Mouse (Mus musculus): ENCODE results near the gene Rhbdf2.

The Rhbdf2 gene

GRCm38 (mm10) chr11:116589020-116589531 lies 37.7 kb downstream of the Rhbdf2 start:
- DNase-seq (ENCODE audit: low spot score in 2 of 2), result no peak

GRCm38 (mm10) chr11:116586801-116587631 lies 39.8 kb downstream of the Rhbdf2 start:
- peak; percentile 38 to 76 for DNase-seq (ENCODE audit: low spot score in 2 of 2)

- DNase-seq (ENCODE audit: low spot score in 2 of 2), result no peak
Observed at GRCm38 (mm10) chr11:116586310-116586709, 40.5 kb downstream of the Rhbdf2 start, which contains the start of gene Aanat. Gene Aanat, plus strand, starts transcription at chr11:116586432.

- no peak for DNase-seq (ENCODE audit: low spot score in 2 of 2)
Observed at GRCm38 (mm10) chr11:116585682-116586081, 41.1 kb downstream of the Rhbdf2 start.

GRCm38 (mm10) chr11:116581376-116581814 lies 45.4 kb downstream of the Rhbdf2 start, which contains the start of gene Ube2o:
Gene Ube2o, minus strand, starts transcription at chr11:116581447.
- DNase-seq (ENCODE audit: low spot score in 2 of 2), result peak; percentile 82 to 91

- peak; percentile 31 to 52 for DNase-seq (ENCODE audit: low spot score in 2 of 2)
Observed at GRCm38 (mm10) chr11:116580711-116581375, 46.0 kb downstream of the Rhbdf2 start.

GRCm38 (mm10) chr11:116580031-116580652 lies 46.7 kb downstream of the Rhbdf2 start:
- DNase-seq (ENCODE audit: low spot score in 2 of 2), result no peak

- no peak for DNase-seq (ENCODE audit: low spot score in 2 of 2)
Observed at GRCm38 (mm10) chr11:116579280-116579679, 47.5 kb downstream of the Rhbdf2 start.

GRCm38 (mm10) chr11:116575396-116575795 lies 51.4 kb downstream of the Rhbdf2 start:
- DNase-seq (ENCODE audit: low spot score in 2 of 2), result no peak

- no peak for DNase-seq (ENCODE audit: low spot score in 2 of 2)
Observed at GRCm38 (mm10) chr11:116574982-116575381, 51.8 kb downstream of the Rhbdf2 start.

GRCm38 (mm10) chr11:116574486-116574885 lies 52.3 kb downstream of the Rhbdf2 start:
- no peak for DNase-seq (ENCODE audit: low spot score in 2 of 2)

- no peak for DNase-seq (ENCODE audit: low spot score in 2 of 2)
Observed at GRCm38 (mm10) chr11:116572756-116573543, 53.9 kb downstream of the Rhbdf2 start.

GRCm38 (mm10) chr11:116571767-116572679 lies 54.8 kb downstream of the Rhbdf2 start:
- DNase-seq (ENCODE audit: low spot score in 2 of 2), result no peak

- no peak for DNase-seq (ENCODE audit: low spot score in 2 of 2)
Observed at GRCm38 (mm10) chr11:116570821-116571220, 56.0 kb downstream of the Rhbdf2 start.

- no peak for DNase-seq (ENCODE audit: low spot score in 2 of 2)
Observed at GRCm38 (mm10) chr11:116567531-116567930, 59.3 kb downstream of the Rhbdf2 start.

- no peak for DNase-seq (ENCODE audit: low spot score in 2 of 2)
Observed at GRCm38 (mm10) chr11:116565283-116566041, 61.4 kb downstream of the Rhbdf2 start.

- DNase-seq (ENCODE audit: low spot score in 2 of 2), result no peak
Observed at GRCm38 (mm10) chr11:116556308-116556707, 70.5 kb downstream of the Rhbdf2 start.

GRCm38 (mm10) chr11:116555572-116555971 lies 71.2 kb downstream of the Rhbdf2 start:
- DNase-seq (ENCODE audit: low spot score in 2 of 2), result no peak

GRCm38 (mm10) chr11:116554171-116554878 lies 72.5 kb downstream of the Rhbdf2 start:
- peak in 1 of 2 experiments; percentile 56 for DNase-seq (ENCODE audit: low spot score in 2 of 2)
